In genomic region chr8:87908940-87909339, GRCm38 (mm10) we compare ENCODE assay signal across 17 mouse cellular contexts. TPM values are rescaled to one million over a fixed set of nuclear protein-coding genes. Genes with fewer than 3 reads are reported as not detected.
"Had no signal": no experiment of that assay in that cellular context is flagged by ENCODE, and none has a peak within 500 bp of the region (broad histone marks: within the 10 kb centered on the region; RNA-seq: fewer than 3 reads in every experiment).

No protein-coding gene starts in this region.

- ATAC-seq: hindbrain, embryonic 16.5 days; inflammation-experienced regulatory T-cells, adult 6 months; intestine, embryonic 15.5 days; intestine, postnatal 0 days; liver, embryonic 12.5 days had no signal

- DNase-seq: gastrocnemius, adult 2 months; gastrocnemius, postnatal 10 days; gastrocnemius, postnatal 25 days; heart, adult 18-20 months; heart, postnatal 10 days; heart, postnatal 4 days; kidney, adult 18-20 months; kidney, adult 8-10 months; kidney, postnatal 10 days; kidney, postnatal 25 days; left cerebral cortex, postnatal 4 days had no signal

RNA-seq across cellular contexts. Expression of gene Zfp423, which starts 50.5 kb away (rescaled TPM):
- total RNA-seq: granulocyte monocyte progenitor cell, adult 5-6 weeks had no signal
